Mouse (Mus musculus) lung, postnatal 14 days (tissue): Measurements from ENCODE around the gene Zfp112.
A peak's percentile ranks its signal among the peaks of the same experiment; 100 is the strongest.
"Not testable (repeated sequence)": the region's sequence is repeated elsewhere in the genome, so short reads cannot be mapped to it uniquely, and the experiment has no call there.

ENCODE experiments used
- DNase-seq: peaks from one replicate; pipeline ENCODE4 v3.0.0; 2021

The Zfp112 gene

GRCm38 (mm10) chr7:24112156-24112856 is at the start of gene Zfp112:
Zfp112 (plus strand) TSS chr7:24112314.
- peak; percentile 76 for DNase-seq

GRCm38 (mm10) chr7:24074424-24074823 is 37.7 kb upstream of the Zfp112 start:
- not testable (repeated sequence) for DNase-seq

- DNase-seq, result peak; percentile 95
Measured at GRCm38 (mm10) chr7:24081634-24082431, 30.3 kb upstream of the Zfp112 start, which contains the start of gene Zfp180. Zfp180 (plus strand) TSS chr7:24081924.

- no peak for DNase-seq
Measured at GRCm38 (mm10) chr7:24082457-24083235, 29.5 kb upstream of the Zfp112 start.

GRCm38 (mm10) chr7:24086871-24087270 is 25.2 kb upstream of the Zfp112 start:
- no peak for DNase-seq

- no peak for DNase-seq
Measured at GRCm38 (mm10) chr7:24087485-24088125, 24.5 kb upstream of the Zfp112 start.

GRCm38 (mm10) chr7:24104403-24104802 is 7.7 kb upstream of the Zfp112 start:
- no peak for DNase-seq

- no peak for DNase-seq
Measured at GRCm38 (mm10) chr7:24105144-24105703, 6.9 kb upstream of the Zfp112 start.

- DNase-seq, result no peak
Measured at GRCm38 (mm10) chr7:24110839-24111238, 1.3 kb upstream of the Zfp112 start.

- DNase-seq, result no peak
Measured at GRCm38 (mm10) chr7:24111772-24112155, 350 bp upstream of the Zfp112 start.

- DNase-seq, result peak; percentile 66
Measured at GRCm38 (mm10) chr7:24113001-24113400, 887 bp downstream of the Zfp112 start.

- no peak for DNase-seq
Measured at GRCm38 (mm10) chr7:24116655-24117054, 4.5 kb downstream of the Zfp112 start.

- DNase-seq, result no peak
Measured at GRCm38 (mm10) chr7:24133425-24133995, 21.4 kb downstream of the Zfp112 start.

GRCm38 (mm10) chr7:24133996-24134828 is 22.1 kb downstream of the Zfp112 start, which contains the start of gene Zfp235:
Zfp235 (plus strand) TSS chr7:24134169.
- peak; percentile 83 for DNase-seq

- no peak for DNase-seq
Measured at GRCm38 (mm10) chr7:24142566-24142965, 30.5 kb downstream of the Zfp112 start.

- DNase-seq, result peak; percentile 9
Measured at GRCm38 (mm10) chr7:24153272-24153671, 41.2 kb downstream of the Zfp112 start.

- DNase-seq, result no peak
Measured at GRCm38 (mm10) chr7:24172191-24172590, 60.1 kb downstream of the Zfp112 start.

GRCm38 (mm10) chr7:24174618-24175336 is 62.7 kb downstream of the Zfp112 start, which contains the start of gene Zfp114:
Zfp114 (plus strand) TSS chr7:24175060.
- peak; percentile 42 for DNase-seq

GRCm38 (mm10) chr7:24175337-24175711 is 63.2 kb downstream of the Zfp112 start:
- no peak for DNase-seq
